Mouse (Mus musculus): ENCODE data around the gene Abhd5.

Abhd5 gene

DNA sequence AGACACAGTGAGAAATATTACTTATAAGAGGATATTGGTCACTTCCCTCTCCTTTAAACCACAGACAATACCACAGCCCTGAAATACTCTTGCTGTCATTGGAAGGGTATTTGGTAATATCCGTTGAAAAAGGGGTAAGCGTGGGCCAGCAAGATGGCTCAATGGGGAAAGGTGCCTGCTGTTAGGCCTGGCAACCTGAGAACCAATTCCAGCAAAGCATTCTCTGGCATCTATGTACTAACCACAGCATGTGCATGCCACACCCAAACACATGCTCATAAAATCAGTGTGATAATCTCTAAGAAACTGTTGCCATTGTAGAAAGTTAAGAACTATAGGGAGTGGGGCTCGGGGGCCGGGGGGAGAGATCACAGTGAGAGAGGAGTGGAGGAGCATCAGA, 2.1 kb upstream of the Abhd5 start:
- DNase-seq = no peak

GRCm38 (mm10) chr9:122350396-122351130, 845 bp upstream of the Abhd5 start:
- DNase-seq = no peak

- no peak for DNase-seq
These were observed 601 bp downstream of the Abhd5 start for GRCm38 (mm10) chr9:122352025-122352392.

DNA sequence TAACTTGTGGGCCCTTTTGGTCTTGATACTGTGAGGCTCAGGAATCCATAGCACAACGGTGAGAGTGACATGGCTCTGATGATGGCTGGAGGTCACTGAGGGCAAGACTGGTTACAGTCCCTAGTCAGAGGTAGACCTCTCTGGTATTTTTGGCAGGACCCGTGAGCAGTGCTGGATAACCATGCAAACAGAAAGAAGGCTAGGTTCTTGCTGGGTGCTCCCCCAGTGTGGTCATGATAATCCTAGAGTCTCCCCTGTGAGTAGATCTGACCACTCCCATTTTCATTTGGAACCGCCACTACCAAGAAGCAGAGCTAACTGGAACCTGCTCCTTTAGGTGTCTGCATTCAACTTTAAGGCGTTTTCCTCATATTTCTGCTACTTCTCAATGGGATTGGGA, 1.5 kb downstream of the Abhd5 start:
- no peak for DNase-seq

GRCm38 (mm10) chr9:122354240-122354639, 2.8 kb downstream of the Abhd5 start:
- no peak for DNase-seq

DNA sequence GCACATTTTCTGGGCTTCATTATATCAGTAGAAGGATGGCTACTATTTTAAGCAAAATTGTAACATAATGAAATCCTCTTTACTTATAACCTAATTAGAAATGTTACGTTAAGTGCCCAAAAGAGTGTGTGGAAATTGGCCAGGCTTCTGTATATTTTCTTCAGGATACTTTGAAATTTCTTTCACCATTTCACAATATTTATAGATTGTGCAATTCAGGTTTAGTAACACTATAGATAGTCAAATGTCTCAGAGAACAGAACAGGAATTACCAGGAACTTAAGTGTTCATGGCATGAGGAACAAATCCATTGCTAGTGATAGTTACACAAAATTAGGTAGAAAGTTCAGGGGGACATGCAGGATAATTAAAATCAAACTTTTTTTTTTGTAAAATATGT, 5.7 kb downstream of the Abhd5 start:
- no peak for DNase-seq

GRCm38 (mm10) chr9:122357626-122358025, 6.2 kb downstream of the Abhd5 start:
- DNase-seq = no peak

GRCm38 (mm10) chr9:122364171-122364570, 12.8 kb downstream of the Abhd5 start:
- DNase-seq = no peak

- no peak for DNase-seq
These were observed 18.9 kb downstream of the Abhd5 start for GRCm38 (mm10) chr9:122370292-122370794.

GRCm38 (mm10) chr9:122372506-122372905, 21.1 kb downstream of the Abhd5 start:
- DNase-seq = no peak

- no peak for DNase-seq
These were observed 21.6 kb downstream of the Abhd5 start for GRCm38 (mm10) chr9:122372991-122373390.

GRCm38 (mm10) chr9:122378986-122379385, 27.6 kb downstream of the Abhd5 start:
- no peak for DNase-seq

DNA sequence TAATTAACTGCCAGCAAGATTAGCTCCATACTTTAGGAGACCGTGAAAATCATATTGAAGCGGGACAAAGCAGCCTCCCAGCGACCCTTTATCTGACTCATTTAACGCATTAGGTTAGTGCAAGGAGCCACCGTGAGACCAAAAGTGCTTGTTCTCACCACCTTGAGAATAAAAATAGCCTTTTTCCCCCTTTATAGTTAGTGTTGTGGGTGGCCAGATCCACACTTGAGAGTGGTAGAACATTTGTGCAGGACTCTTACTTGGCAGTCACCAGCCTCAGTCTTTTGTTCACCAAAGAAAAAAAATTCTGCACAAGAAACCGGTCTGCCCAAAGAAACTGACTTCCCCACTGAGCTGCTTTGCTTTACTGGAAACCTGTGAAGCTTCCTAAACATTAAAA, 29.6 kb downstream of the Abhd5 start:
- no peak for DNase-seq

- DNase-seq = no peak
These were observed 30.6 kb downstream of the Abhd5 start for GRCm38 (mm10) chr9:122382006-122382405.

DNA sequence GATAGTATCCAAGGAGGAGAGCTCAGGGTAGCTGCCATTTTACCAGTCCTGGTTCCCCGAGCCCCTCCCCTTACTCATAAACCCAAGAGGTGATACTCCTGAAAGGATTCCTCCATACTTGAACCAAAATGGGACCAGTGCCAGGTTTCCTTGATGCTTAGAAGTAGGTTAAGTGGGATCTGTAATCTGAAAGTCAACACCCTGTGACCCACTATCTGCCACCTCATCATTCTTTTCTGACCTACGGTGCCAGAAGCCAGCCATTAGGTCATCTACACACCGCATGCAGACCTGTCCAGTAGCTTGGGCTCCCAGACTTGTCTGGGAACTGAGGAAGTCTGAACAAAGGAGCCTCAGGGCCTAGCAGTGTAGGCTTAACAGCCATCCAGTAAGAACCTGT, 34.6 kb downstream of the Abhd5 start:
- DNase-seq = no peak

DNA sequence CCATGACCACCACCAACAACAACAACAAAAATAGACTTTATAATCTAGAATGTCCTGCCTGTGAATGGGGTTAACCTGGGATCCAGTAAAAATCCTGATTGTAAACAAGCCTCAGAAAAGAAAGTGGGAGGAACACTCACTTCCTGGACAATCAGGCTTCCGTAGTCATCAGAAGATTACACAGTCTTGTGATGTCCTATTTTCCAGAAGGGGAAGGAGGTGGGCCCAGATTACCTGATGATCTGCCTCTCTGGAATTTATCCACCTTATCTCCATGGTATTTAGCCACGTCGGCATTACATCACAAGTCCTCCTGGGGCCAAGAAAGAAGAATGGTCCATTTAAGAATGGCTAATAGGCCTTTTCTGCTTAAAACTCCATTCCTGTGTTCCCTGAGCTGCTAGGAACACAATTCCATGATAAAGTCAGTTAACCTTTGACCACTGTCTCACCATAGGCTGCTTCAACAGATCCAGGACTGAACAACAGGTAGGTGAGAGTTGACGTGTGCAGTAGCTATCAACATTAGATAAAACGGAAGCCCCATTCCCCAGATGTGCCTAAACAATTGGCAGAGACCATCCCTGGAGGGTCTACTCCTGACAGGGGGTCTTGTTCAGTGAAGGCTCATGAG, 38.0 kb downstream of the Abhd5 start:
- DNase-seq = no peak

- DNase-seq = no peak
These were observed 44.4 kb downstream of the Abhd5 start for GRCm38 (mm10) chr9:122395816-122396215.

DNA sequence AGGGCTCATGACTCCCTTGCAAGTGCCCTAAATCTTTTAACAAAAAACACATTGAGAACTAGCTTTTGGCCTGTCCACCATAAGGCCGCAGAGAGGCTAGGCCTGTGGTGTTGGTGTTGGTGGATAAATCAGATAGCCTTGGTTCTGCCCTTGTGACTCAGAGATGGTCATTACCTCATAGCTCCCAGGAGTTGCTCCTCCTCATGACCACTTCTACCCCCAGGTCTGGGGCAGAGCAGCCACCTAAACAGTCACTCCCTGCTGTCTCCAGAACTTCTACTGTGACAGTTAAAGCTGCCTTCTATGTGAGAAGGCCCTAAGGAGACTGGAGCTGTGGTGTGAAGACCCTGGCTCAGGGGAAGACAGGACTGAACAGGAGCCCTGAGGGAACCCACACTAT, 45.7 kb downstream of the Abhd5 start:
- DNase-seq = no peak

- peak; percentile 33 to 56 for DNase-seq
These were observed 47.3 kb downstream of the Abhd5 start for GRCm38 (mm10) chr9:122398746-122399145.

DNA sequence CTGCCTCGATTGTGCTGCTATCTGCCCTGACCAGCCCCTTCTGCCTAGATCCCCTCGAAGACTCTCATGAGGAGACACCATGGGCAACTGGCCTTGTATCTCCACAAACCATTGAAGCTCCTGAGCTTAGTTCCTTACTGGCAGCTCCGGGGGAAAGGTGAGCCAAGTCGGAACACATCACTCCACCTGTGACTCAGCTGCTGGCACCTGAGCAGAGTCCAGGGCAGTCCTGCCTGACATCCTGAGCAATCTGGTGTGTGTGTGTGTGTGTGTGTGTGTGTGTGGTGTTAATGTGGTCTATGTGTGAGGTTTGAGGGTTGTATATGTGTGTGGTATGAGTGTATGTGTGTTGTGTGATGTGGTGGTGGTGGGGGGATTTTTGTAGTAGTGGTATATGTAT, 49.8 kb downstream of the Abhd5 start:
- no peak for DNase-seq

DNA sequence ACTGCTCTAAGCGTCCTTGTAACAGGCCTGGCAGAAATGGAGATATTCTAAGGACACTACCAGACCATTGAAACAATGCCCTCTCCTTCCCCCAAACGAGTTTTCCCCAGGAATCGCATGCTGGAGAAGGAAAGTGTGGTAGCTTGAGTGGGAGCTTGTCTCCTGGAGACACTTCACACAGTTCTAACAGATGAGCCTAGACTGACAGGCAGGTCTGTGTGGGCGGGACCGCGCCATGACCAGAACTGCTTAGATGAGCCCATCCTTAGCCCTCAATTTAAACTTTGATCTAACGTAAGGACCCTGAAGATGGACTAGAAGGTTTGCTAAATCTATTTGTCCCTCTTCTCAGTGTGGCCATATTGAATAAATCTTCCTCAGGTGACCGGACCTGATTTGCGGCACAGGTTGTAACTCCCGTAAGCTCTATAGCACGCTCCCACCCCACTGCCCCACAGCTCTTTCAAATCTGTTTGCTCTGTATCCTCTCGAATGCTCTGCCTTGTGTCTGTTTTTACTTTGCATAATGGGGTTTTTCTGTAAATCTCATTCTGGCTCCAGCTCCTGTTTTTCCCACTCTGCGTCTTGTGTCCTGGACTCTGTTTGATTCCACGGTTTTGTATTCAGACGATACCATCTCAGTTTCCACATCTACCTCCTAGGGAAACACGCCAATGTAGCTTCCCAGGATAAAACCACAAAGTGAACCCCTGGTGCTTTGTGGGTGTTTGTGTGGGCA, 59.2 kb downstream of the Abhd5 start:
- no peak for DNase-seq

- DNase-seq = no peak
These were observed 63.2 kb downstream of the Abhd5 start for GRCm38 (mm10) chr9:122414648-122415047.

DNA sequence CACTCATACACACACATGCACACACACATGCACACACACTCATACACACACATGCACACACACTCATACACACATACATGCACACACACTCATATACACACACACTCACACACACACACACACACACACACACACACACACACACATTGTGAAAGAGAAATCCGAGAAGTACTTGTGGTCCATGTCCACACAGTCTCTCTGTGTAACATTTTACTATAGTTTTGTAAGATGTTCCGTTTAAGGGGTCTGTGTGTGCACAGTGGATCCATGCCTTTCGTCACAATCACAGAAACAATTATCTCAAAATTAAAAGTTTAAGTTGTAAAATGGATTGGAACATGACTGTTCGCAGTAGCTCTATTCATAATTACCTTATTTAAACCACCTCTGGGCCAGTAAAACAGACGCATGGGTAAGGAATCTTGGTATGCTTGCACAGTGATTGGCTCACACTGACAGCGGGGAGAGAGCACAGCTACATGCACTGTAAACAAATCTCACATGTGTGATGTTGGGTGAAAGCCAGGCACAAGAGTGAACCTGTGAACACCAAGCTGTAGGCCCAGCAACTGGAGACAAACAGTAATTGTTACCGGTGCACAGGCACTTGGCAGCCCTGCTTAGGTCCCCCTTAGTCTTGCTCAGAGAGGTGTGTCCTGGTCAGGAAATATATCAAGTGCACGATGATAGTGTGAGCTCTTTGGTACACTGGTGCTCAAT, 63.8 kb downstream of the Abhd5 start:
- no peak for DNase-seq

Measured in thymus, postnatal 36 days (tissue).